ENCODE assay signal across 8 mouse cellular contexts in genomic region chr7:101663514-101664159, GRCm38 (mm10). TPM values are rescaled to one million over a fixed set of nuclear protein-coding genes. Genes with fewer than 3 reads are reported as not detected.
DNase-seq lines count a peak whose midpoint lies in the region; ATAC-seq and TF ChIP-seq lines count a peak whose summit lies in the region.

TSS of gene Clpb (plus strand) at chr7:101663633.

- peaks cover 2% of the 10 kb centered on the region for H3K79me3 ChIP-seq in C2C12 (ENCODE audit: low read depth)

- TF ChIP-seq CTCF in C2C12 (IDR thresholded peaks at IDR 0.05; ENCODE audit: control insufficient read depth, insufficient read depth, insufficient read length), result peak; percentile 97
- peak; percentile 62 for TF ChIP-seq CTCF in brain, embryonic 14.5 days (IDR thresholded peaks at IDR 0.05; ENCODE audit: borderline replicate concordance, extremely low read depth, insufficient read depth, insufficient read length)
- peak; percentile 80 for TF ChIP-seq CTCF in liver, adult 2 months (IDR thresholded peaks at IDR 0.05; ENCODE audit: low read depth, low read length)

- peak within 1 kb of the TSS; percentile 60 for H3K9ac ChIP-seq in heart, embryonic 11.5 days (ENCODE audit: low read depth, low read length)
- H3K9ac ChIP-seq in kidney, embryonic 16.5 days (replicated peaks; ENCODE audit: low read length), result peak within 1 kb of the TSS; percentile 62
- peak within 1 kb of the TSS; percentile 72 for H3K9ac ChIP-seq in liver, adult 2 months (ENCODE audit: low read depth, low read length)

- peaks cover 28% of the 10 kb centered on the region for H3K4me1 ChIP-seq in erythroblast, embryonic 14.5 days (ENCODE audit: control insufficient read depth)
- peaks cover 14% of the 10 kb centered on the region; the same call in 1 of the 2 replicates for H3K4me1 ChIP-seq in heart, embryonic 11.5 days (ENCODE audit: control insufficient read depth, insufficient read depth, low read length)
- H3K4me1 ChIP-seq in kidney, embryonic 16.5 days (ENCODE audit: insufficient read depth, low read length), result peaks cover 13% of the 10 kb centered on the region
- H3K4me1 ChIP-seq in liver, adult 2 months (ENCODE audit: control insufficient read depth, insufficient read depth, low read length), result 0 out of 2 replicates have a peak, but pooled peaks cover 2% of the 10 kb centered on the region

- DNase-seq in brain, embryonic 14.5 days (ENCODE audit: low read depth), result peak; percentile 99
- peak; percentile 96 for DNase-seq in liver, adult 2 months (ENCODE audit: extremely low read depth, low read depth, low spot score)
- peak; percentile 91 for DNase-seq in splenic B cell, adult 2 months (ENCODE audit: low read depth, low spot score)

- H3K27ac ChIP-seq in heart, embryonic 11.5 days (ENCODE audit: low read depth, low read length), result peak within 1 kb of the TSS; percentile 51; the same call in 1 of the 2 replicates
- peak within 1 kb of the TSS; percentile 54; the same call in 1 of the 2 replicates for H3K27ac ChIP-seq in kidney, embryonic 16.5 days (ENCODE audit: low read length)
- peak within 1 kb of the TSS; percentile 39 for H3K27ac ChIP-seq in liver, adult 2 months (replicated peaks; ENCODE audit: insufficient read depth, low read depth, low read length)

- H3K79me2 ChIP-seq in C2C12 (ENCODE audit: control insufficient read depth, insufficient read depth), result peaks cover 12% of the 10 kb centered on the region
- no peaks in the 10 kb centered on the region for H3K79me2 ChIP-seq in liver, adult 2 months (ENCODE audit: control insufficient read depth, insufficient read depth, low read length)
- H3K79me2 ChIP-seq in myocyte (ENCODE audit: control insufficient read depth, insufficient read depth), result peaks cover 27% of the 10 kb centered on the region

- no peaks in the 10 kb centered on the region for H3K36me3 ChIP-seq in C2C12 (ENCODE audit: control insufficient read depth, insufficient read depth)
- H3K36me3 ChIP-seq in erythroblast, embryonic 14.5 days (ENCODE audit: control insufficient read depth), result peaks cover 4% of the 10 kb centered on the region
- H3K36me3 ChIP-seq in heart, embryonic 11.5 days (ENCODE audit: control insufficient read depth, insufficient read depth, low read length), result no peaks in the 10 kb centered on the region
- H3K36me3 ChIP-seq in kidney, embryonic 16.5 days (ENCODE audit: insufficient read depth, low read length), result no peaks in the 10 kb centered on the region
- H3K36me3 ChIP-seq in liver, adult 2 months (ENCODE audit: control insufficient read depth, insufficient read depth, low read length), result no peaks in the 10 kb centered on the region
- H3K36me3 ChIP-seq in myocyte (ENCODE audit: control insufficient read depth, insufficient read depth), result peaks cover 2% of the 10 kb centered on the region
- H3K36me3 ChIP-seq in splenic B cell, adult 2 months (ENCODE audit: control insufficient read depth, insufficient read depth, low read length, poor library complexity, severe bottlenecking), result no peaks in the 10 kb centered on the region

- H3K27me3 ChIP-seq in C2C12 (ENCODE audit: control insufficient read depth, insufficient read depth, insufficient read length) (peaks cover 4% of the 10 kb centered on the region), myocyte (ENCODE audit: control insufficient read depth, insufficient read depth, insufficient read length) (no peaks in the 10 kb centered on the region)
- no peaks in the 10 kb centered on the region for H3K27me3 ChIP-seq in erythroblast, embryonic 14.5 days (ENCODE audit: control insufficient read depth)
- H3K27me3 ChIP-seq in heart, embryonic 11.5 days (ENCODE audit: control insufficient read depth, insufficient read depth, low read length), result no peaks in the 10 kb centered on the region
- no peaks in the 10 kb centered on the region for H3K27me3 ChIP-seq in kidney, embryonic 16.5 days (ENCODE audit: insufficient read depth, low read length)
- no peaks in the 10 kb centered on the region for H3K27me3 ChIP-seq in liver, adult 2 months (ENCODE audit: control insufficient read depth, insufficient read depth, low read length)
- H3K27me3 ChIP-seq in splenic B cell, adult 2 months (ENCODE audit: control insufficient read depth, insufficient read depth, low read length, poor library complexity, severe bottlenecking), result no peaks in the 10 kb centered on the region

- peak within 1 kb of the TSS; percentile 42 for H3K4me3 ChIP-seq in C2C12 (ENCODE audit: insufficient read depth, poor library complexity, severe bottlenecking)
- peak within 1 kb of the TSS; percentile 77 for H3K4me3 ChIP-seq in erythroblast, embryonic 14.5 days (replicated peaks)
- peak within 1 kb of the TSS; percentile 68 for H3K4me3 ChIP-seq in heart, embryonic 11.5 days (ENCODE audit: low read depth, low read length)
- H3K4me3 ChIP-seq in kidney, embryonic 16.5 days (ENCODE audit: low read length), result peak within 1 kb of the TSS; percentile 76
- peak within 1 kb of the TSS; percentile 81 for H3K4me3 ChIP-seq in liver, adult 2 months (ENCODE audit: insufficient read depth, low read depth, low read length)
- peak within 1 kb of the TSS; percentile 80 for H3K4me3 ChIP-seq in myocyte

- peak; percentile 7; the same call in 1 of the 2 replicates for TF ChIP-seq POLR2A in brain, embryonic 14.5 days (IDR thresholded peaks at IDR 0.05; ENCODE audit: borderline replicate concordance, extremely low read depth, insufficient read depth, insufficient read length, poor library complexity, severe bottlenecking)
- TF ChIP-seq POLR2A in liver, adult 2 months (IDR thresholded peaks at IDR 0.05; ENCODE audit: extremely low read depth, insufficient read depth, low read length), result 0 out of 2 replicates have a peak, but pooled peaks have one; percentile 30
- peak; percentile 52 for TF ChIP-seq POLR2A in myocyte (IDR thresholded peaks at IDR 0.05; ENCODE audit: insufficient read length, low read depth)

- peak; percentile 97 for ATAC-seq in heart, embryonic 11.5 days (replicated peaks; ENCODE audit: insufficient number of reproducible peaks, low FRiP score, low TSS enrichment)
- peak; percentile 99 for ATAC-seq in kidney, embryonic 16.5 days (ENCODE audit: low FRiP score, low TSS enrichment)

- no peaks in the 10 kb centered on the region for H3K9me3 ChIP-seq in erythroblast, embryonic 14.5 days (ENCODE audit: control insufficient read depth, low read length)
- no peaks in the 10 kb centered on the region for H3K9me3 ChIP-seq in heart, embryonic 11.5 days (replicated peaks; ENCODE audit: control insufficient read depth, low read length)
- H3K9me3 ChIP-seq in kidney, embryonic 16.5 days (ENCODE audit: low read length), result no peaks in the 10 kb centered on the region

- H3K4me2 ChIP-seq in heart, embryonic 11.5 days, result peak within 1 kb of the TSS; percentile 69
- peak within 1 kb of the TSS; percentile 80 for H3K4me2 ChIP-seq in kidney, embryonic 16.5 days (replicated peaks; ENCODE audit: low read depth, low read length)
- H3K4me2 ChIP-seq in myocyte (ENCODE audit: low read depth), result peak within 1 kb of the TSS; percentile 88

- WGBS in heart, embryonic 11.5 days (ENCODE audit: insufficient replicate concordance), result 1% methylated on average over 49 of the region's 49 CpGs
- under 1% methylated on average over 49 of the region's 49 CpGs for WGBS in kidney, embryonic 16.5 days
- 1% methylated on average over 49 of the region's 49 CpGs for WGBS in liver, adult 2 months

- peak within 1 kb of the TSS; percentile 42 for H3ac ChIP-seq in C2C12 (ENCODE audit: control insufficient read depth, insufficient read length, low read depth)
- H3ac ChIP-seq in myocyte (ENCODE audit: control insufficient read depth, insufficient read length), result peak within 1 kb of the TSS; percentile 7

TF ChIP-seq in C2C12, 6 proteins besides CTCF, POLR2A, EP300 and RAD21:
- TF ChIP-seq USF1 (IDR thresholded peaks at IDR 0.05; ENCODE audit: low read depth) (peak; percentile 2), CEBPB (IDR thresholded peaks at IDR 0.05; ENCODE audit: low read depth) (no peak)

TF ChIP-seq in myocyte, 11 proteins besides CTCF, POLR2A, EP300 and RAD21:
- TF ChIP-seq USF1 (IDR thresholded peaks at IDR 0.05; ENCODE audit: low read depth), result no peak
- peak in 1 of 3 experiments; percentile 21 for TF ChIP-seq MYOD1 (IDR thresholded peaks at IDR 0.05; ENCODE audit: control insufficient read depth in 1 of 3, insufficient read length in 2 of 3, low read depth in 2 of 3)
- no peak for TF ChIP-seq MAX (IDR thresholded peaks at IDR 0.05; ENCODE audit: low read depth)
- peak; percentile 26 for TF ChIP-seq E2F4 (IDR thresholded peaks at IDR 0.05; ENCODE audit: insufficient read depth)
- TF ChIP-seq MYOG (IDR thresholded peaks at IDR 0.05; ENCODE audit: control insufficient read depth in 1 of 3, insufficient read depth in 1 of 3, insufficient read length in 2 of 3, low read depth in 2 of 3), result peak in 1 of 3 experiments; percentile 19
- TF ChIP-seq SRF (IDR thresholded peaks at IDR 0.05; ENCODE audit: control insufficient read depth, insufficient read length, low read depth), result peak; percentile 39
TF ChIP-seq in myocyte: peak in this region for 4.

RNA-seq across cellular contexts. Expression of gene Clpb, which starts in this region (rescaled TPM):
- 67.3 TPM for polyA plus RNA-seq in C2C12 (2012; fragmentation: generic; extraction: Trizol)
- 20.1 and 25.4 TPM in 2 replicates for polyA plus RNA-seq in brain, embryonic 14.5 days (2012; rRNA removed)
- 2.1 and 3.1 TPM in 2 replicates for polyA plus RNA-seq in erythroblast, embryonic 14.5 days (2012)
- polyA plus RNA-seq in heart, embryonic 11.5 days (2014; fragmentation: Nextera tagmentation; extraction: Ambion mirVana), result 36.1 and 47.0 TPM in 2 replicates
- 67.2 and 69.0 TPM in 2 replicates for polyA plus RNA-seq in kidney, embryonic 16.5 days (2015; fragmentation: Nextera tagmentation; extraction: Ambion mirVana)
- 36.4 and 45.2 TPM in 2 replicates for total RNA-seq in liver, adult 2 months (2014; rRNA removed)
- polyA plus RNA-seq in liver, adult 2 months (2012; rRNA removed), result 43.2 and 56.2 TPM in 2 replicates
- 114 TPM for polyA plus RNA-seq in myocyte (2012; fragmentation: generic; extraction: Trizol)

Comparison
In these comparisons a context has a peak if more than half of its experiments do, and no peak if none do; other contexts are left out.
1. Peak in every context shown above with its lines: DNase-seq, ATAC-seq, H3K4me3 ChIP-seq and H3K27ac ChIP-seq.